Comparison of ENCODE assay signal across 16 mouse cellular contexts in the genomic region with DNA sequence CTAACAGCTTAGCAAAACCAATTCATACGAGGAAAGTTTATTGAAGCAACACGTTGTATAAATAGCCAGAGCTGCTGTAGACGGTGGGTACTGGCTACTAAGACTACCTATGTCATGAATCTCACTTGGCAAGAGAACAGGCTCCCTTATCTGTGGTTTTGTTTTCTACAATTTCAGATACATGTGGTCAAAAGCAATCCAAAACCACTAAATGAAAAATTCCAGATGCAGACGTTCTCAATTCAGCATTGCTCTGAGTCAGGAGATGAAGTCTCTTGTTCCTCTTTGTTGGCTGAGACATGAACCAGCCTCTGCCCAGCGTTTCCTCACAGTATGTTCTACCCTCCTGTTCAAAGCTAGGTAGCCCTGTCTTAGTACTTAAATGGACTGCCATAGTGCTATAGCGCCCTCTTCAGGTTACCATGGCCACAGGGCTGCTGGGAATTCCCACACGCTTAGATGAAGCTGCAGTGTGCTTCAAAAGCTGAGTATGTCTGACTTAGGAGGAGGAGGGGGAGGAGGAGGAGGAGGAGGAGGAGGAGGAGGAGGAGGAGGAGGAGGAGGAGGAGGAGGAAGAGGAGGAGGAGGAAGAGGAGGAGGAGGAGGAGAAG.
DNase-seq lines count a peak whose midpoint lies in the region; ATAC-seq and TF ChIP-seq lines count a peak whose summit lies in the region.
"Had no signal": no experiment of that assay in that cellular context is flagged by ENCODE, and none has a peak within 500 bp of the region (broad histone marks: within the 10 kb centered on the region; RNA-seq: fewer than 3 reads in every experiment).

No protein-coding gene starts in this region.

- H3K27me3 ChIP-seq in hindbrain, embryonic 10.5 days (ENCODE audit: insufficient read depth, poor library complexity, severe bottlenecking), result peaks cover 3% of the 10 kb centered on the region
- H3K27me3 ChIP-seq: heart, embryonic 13.5 days; liver, embryonic 13.5 days had no signal

- no peak overlapping the region for H3K27ac ChIP-seq in layer of hippocampus, adult 2 months
- no peak overlapping the region for H3K27ac ChIP-seq in ES-E14 (ENCODE audit: insufficient read depth, low read depth, low read length, poor library complexity, severe bottlenecking)
- H3K27ac ChIP-seq in hindbrain, embryonic 10.5 days, result no peak overlapping the region
- H3K27ac ChIP-seq: heart, embryonic 13.5 days; hindbrain, embryonic 12.5 days; liver, embryonic 13.5 days; macrophage had no signal

- peak; percentile 46 for DNase-seq in embryo, embryonic 10.5 days (ENCODE audit: low spot score)
- no peak for DNase-seq in embryo, embryonic 11 days
- DNase-seq in layer of hippocampus, adult 2 months (ENCODE audit: low spot score in 2 of 2), result no peak
- DNase-seq in layer of hippocampus, adult 11-12 months (ENCODE audit: low spot score), result no peak
- peak; percentile 57 for DNase-seq in 3T3-L1 (ENCODE audit: low read depth, low spot score)
- DNase-seq in ES-E14 (ENCODE audit: low read depth, low spot score), result peak; percentile 29
- no peak for DNase-seq in hindbrain, embryonic 10.5 days (ENCODE audit: low spot score)
- DNase-seq: adrenal gland, postnatal 10 days; gastrocnemius, postnatal 25 days; liver, embryonic 13.5 days had no signal

- H3K36me3 ChIP-seq in ES-E14 (ENCODE audit: control insufficient read depth, insufficient read depth, low read length, poor library complexity, severe bottlenecking), result no peaks in the 10 kb centered on the region
- no peaks in the 10 kb centered on the region for H3K36me3 ChIP-seq in hindbrain, embryonic 10.5 days
- H3K36me3 ChIP-seq: heart, embryonic 13.5 days; hindbrain, embryonic 12.5 days; liver, embryonic 13.5 days had no signal

- H3K9me3 ChIP-seq in ES-E14 (ENCODE audit: control insufficient read depth, insufficient read depth, low read depth, low read length), result no peaks in the 10 kb centered on the region
- no peaks in the 10 kb centered on the region for H3K9me3 ChIP-seq in hindbrain, embryonic 10.5 days
- H3K9me3 ChIP-seq: heart, embryonic 13.5 days; hindbrain, embryonic 12.5 days; liver, embryonic 13.5 days had no signal

- in situ Hi-C loops in ES-E14 (cut with MboI; ENCODE audit: low sequenced_read_pairs in 2 of 2, unreplicated experiment in 2 of 2), result no loop called here

- no peak overlapping the region for H3K4me3 ChIP-seq in layer of hippocampus, adult 2 months
- no peak overlapping the region for H3K4me3 ChIP-seq in ES-E14 (ENCODE audit: insufficient read depth in 1 of 2, low read depth in 1 of 2, low read length in 2 of 2, poor library complexity in 1 of 2, severe bottlenecking in 1 of 2)
- H3K4me3 ChIP-seq in hindbrain, embryonic 10.5 days, result no peak overlapping the region
- H3K4me3 ChIP-seq: heart, embryonic 13.5 days; hindbrain, embryonic 12.5 days; liver, embryonic 13.5 days had no signal

- peak; percentile 44 for TF ChIP-seq CTCF in layer of hippocampus, adult 2 months (conservative IDR thresholded peaks at IDR 0.05)

- no peak overlapping the region for H3K9ac ChIP-seq in ES-E14 (ENCODE audit: insufficient read depth, low read depth, low read length, poor library complexity, severe bottlenecking)
- H3K9ac ChIP-seq: heart, embryonic 13.5 days; hindbrain, embryonic 12.5 days; liver, embryonic 13.5 days had no signal

- 70% methylated on average over 7 of the region's 7 CpGs for WGBS in hindbrain, embryonic 10.5 days

- no peak for ATAC-seq in activated CD4-positive, CD25-positive, alpha-beta regulatory T cell, adult 4 months
- ATAC-seq: intestine, embryonic 16.5 days; midbrain, embryonic 16.5 days had no signal

- no peaks in the 10 kb centered on the region for H3K4me1 ChIP-seq in ES-E14 (ENCODE audit: control insufficient read depth in 2 of 2, insufficient read depth in 2 of 2, low read length in 2 of 2, poor library complexity in 1 of 2)
- peaks cover 22% of the 10 kb centered on the region for H3K4me1 ChIP-seq in hindbrain, embryonic 10.5 days (replicated peaks)

TF ChIP-seq in ES-E14, 5 proteins besides CTCF, POLR2A, EP300 and RAD21:
- TF ChIP-seq MAFK (IDR thresholded peaks at IDR 0.05; ENCODE audit: insufficient read depth, low read depth, low read length) (no peak), ZC3H11A (IDR thresholded peaks at IDR 0.05; ENCODE audit: borderline replicate concordance, low read depth, low read length) (0 out of 2 replicates have a peak, but pooled peaks have one; percentile 25)

Comparison
In these comparisons a context has a peak if more than half of its experiments do, and no peak if none do; other contexts are left out.
1. DNase-seq: peak in embryo, embryonic 10.5 days (single experiment), 3T3-L1 (single experiment) and ES-E14 (single experiment); none in embryo, embryonic 11 days (single experiment), layer of hippocampus, adult 2 months (0 of 2), layer of hippocampus, adult 11-12 months (single experiment) and hindbrain, embryonic 10.5 days (single experiment).